Mouse (Mus musculus): Measurements from ENCODE around the gene Axin2.

The Axin2 gene

GRCm38 (mm10) chr11:108906590-108907254 is 13.4 kb upstream of the Axin2 start:
- no peak for DNase-seq

DNA sequence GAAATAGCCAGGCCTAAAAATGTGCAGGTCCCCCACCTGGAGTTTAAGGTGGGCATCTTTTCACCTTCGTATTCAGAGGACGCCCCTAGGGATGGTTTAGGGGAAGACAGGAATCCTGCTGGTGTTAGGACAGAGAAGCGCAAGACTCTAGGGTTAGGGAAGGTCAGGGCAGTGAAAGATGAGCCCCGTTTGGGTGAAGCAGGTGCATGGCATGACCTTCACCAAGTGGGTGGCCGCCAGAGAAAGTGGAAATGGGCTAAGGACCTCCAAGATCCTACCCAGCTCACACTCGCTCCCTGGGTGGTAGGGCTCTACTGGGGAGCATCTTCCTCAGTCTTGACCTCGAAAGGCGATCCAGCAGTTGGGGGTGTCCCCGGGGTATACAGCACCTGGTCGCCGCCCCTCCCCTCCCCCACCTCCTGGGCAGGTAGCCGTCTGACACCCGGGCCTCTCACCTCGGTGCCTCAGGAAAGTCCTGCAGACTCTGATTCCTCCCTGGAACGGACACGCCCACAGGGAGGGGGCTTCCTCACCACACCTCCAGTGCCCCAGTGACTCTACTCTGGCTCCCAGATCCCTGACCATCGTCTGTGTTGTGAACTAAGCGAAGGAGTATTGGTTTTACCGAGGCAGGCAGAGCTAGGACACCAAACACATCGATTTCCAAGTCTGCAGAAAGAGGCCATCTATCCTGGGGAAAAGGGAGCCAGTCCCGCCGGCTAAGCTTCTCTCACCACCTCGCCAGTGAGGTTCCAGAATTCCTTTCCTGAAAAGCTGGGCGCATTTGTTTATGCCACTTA is 10.6 kb upstream of the Axin2 start:
- no peak for DNase-seq

GRCm38 (mm10) chr11:108910328-108910886 is 9.7 kb upstream of the Axin2 start:
- no peak for DNase-seq

DNA sequence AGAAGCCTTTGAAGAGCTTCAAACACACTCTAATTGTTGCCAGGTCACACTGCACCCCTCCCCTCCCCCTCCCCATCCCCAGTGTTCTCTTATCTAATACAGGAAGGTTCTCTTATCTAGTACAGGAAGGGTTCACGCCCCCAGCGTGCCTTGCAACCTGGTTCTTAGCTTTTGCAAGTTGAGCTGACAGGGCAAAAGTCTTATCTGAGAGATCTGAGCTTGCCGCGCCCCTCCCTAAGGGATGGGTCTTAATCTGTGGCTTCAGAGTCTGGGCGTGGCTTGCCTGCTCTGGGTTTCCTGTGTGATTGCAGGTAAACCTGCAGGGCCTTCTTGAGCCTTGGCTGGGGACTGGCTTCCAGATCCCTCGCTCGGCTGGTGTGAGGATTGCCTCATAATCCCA is 9.2 kb upstream of the Axin2 start:
- no peak for DNase-seq

DNA sequence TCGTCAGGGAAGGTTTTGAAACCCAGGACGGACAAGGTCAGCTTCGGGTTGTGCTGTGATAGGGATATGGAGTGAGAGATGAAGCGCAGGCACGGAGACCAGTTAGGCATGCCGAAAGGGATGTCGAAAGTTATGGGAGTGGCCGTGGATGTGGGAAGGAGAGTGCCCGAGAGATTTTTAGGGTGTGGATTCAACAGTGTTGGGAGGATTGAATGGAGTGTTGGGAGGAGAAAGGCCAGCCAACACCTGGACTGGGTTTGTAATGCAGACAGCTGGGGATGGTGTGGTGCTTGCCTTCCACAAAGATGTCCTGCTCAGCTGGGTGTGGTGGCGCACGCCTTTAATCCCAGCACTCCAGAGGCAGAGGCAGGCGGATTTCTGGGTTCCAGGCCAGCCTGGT is 8.0 kb upstream of the Axin2 start:
- no peak for DNase-seq

DNA sequence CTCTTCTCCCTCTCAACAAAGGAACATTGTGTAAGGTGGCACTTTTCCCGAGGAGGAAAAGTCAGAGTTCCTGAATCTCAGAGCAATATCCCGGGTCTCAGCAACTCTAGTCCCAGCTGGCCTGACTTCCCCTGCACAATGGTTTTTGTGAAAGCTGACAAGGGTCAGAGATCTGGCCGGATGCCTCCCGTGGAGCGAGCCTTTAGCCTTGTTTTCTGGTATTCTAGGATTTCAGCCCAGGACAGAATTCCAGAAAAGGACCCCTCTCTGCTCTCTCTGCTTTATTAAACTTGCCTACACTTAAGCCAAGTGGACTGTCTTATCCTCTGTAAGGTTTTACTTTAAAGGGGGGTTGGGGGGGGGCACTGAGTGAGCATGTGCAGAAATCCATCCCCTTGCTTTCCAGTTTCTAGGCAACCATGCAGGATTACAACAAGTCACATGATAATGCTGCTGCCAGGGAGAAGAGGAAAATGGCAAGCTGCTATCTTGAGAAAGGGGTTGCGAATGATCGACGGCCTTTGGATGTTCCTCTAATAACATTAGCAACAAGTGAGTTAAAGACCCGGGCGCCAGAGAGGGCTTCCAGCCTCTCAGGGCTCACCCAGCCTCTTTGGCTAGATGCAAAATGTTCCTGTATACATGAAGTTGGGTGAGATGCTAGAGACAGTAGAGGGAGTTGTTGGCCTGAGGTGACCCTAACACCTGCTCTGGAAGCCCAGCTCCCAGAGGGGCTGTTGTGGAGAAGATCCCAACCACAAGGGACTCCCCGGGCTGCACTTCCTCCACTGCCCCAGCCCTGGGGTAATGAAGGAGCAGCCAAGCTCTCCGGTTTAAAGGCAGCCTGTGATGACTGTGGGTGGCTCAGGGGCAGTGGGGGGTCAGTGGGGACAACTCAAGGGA is 2.5 kb upstream of the Axin2 start:
- peak; percentile 72 for DNase-seq

GRCm38 (mm10) chr11:108920636-108921505 is 722 bp downstream of the Axin2 start:
- DNase-seq = peak; percentile 91

GRCm38 (mm10) chr11:108921506-108922455 is 1.6 kb downstream of the Axin2 start:
- peak; percentile 43 for DNase-seq

DNA sequence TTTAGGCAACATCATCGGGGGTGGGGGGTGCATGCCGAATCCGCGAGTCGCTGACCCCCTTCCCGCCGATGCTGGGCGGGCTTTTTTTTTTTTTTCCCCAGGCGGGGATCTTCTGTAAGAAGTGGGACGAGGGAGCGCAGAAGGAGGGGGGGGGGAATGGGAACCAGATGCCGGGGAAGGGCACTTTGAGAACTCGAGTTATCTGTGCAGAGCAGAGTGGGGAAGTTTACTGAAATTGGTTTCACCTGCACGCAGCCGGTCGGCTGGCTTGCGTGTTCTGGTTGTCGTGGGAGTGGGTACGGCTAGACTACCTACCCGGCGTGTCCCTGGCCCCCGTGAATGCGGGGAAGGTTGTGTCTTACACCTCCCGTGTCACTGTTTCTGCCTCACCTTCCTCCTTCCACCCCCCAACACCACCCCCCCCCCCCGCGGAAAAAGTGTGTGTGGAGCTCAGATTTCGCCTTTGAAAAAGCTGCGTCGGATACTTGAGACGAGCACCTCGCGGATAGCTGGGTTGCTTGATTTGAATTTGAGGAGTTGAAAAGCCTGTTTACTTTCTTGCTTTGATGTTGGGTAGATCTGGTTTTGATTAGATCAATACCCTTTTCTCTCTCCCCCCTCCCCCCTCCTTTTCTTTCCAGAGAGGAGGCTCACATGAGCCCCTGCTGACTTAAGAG is 2.5 kb downstream of the Axin2 start:
- no peak for DNase-seq

- no peak for DNase-seq
Observed at GRCm38 (mm10) chr11:108923188-108923575, 3.0 kb downstream of the Axin2 start.

GRCm38 (mm10) chr11:108923781-108924180 is 3.6 kb downstream of the Axin2 start:
- no peak for DNase-seq

DNA sequence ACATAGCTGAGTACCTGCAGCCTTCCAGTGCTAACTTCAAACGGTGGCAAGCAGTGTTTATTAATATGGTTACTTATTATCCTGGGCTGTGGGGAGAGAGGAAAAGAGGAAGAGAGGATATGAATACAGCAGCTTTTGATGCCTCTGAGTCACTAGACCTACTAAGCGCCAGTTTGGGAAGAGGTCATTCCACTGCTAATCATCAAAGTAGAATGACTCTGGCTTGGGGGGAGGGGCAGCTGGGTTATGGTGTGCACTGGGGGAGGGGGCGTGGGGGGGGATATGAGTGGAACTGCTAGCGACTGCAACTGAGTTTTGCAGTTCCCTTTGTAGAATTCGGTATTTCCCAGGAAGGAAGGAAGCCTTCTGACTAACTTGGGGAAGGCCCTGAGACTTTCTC is 4.2 kb downstream of the Axin2 start:
- no peak for DNase-seq

GRCm38 (mm10) chr11:108925202-108925601 is 5.1 kb downstream of the Axin2 start:
- peak; percentile 82 for DNase-seq

- DNase-seq = no peak
Observed at GRCm38 (mm10) chr11:108925826-108926225, 5.7 kb downstream of the Axin2 start.

- DNase-seq = no peak
Observed at GRCm38 (mm10) chr11:108926345-108927092, 6.4 kb downstream of the Axin2 start.

DNA sequence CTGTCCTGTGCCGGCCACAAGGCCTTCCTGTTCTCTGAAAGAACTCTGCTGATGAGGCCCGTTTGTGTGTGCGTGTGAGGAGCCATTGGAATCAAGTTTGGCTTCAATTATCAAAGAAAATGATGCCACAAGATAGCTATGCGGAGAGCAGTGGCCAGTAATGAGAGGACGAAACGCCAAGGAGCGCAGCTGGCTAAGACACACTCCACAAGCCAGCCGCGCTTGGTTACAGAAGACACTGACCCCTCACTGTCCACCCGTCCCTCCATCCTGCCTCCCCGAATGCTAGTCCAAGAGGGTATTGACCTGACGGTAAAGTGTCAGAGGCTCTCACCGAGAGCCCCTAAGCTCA is 6.9 kb downstream of the Axin2 start:
- DNase-seq = no peak

- DNase-seq = no peak
Observed at GRCm38 (mm10) chr11:108928096-108928495, 7.9 kb downstream of the Axin2 start.

GRCm38 (mm10) chr11:108928752-108929151 is 8.6 kb downstream of the Axin2 start:
- no peak for DNase-seq

- DNase-seq = no peak
Observed at GRCm38 (mm10) chr11:108929176-108929575, 9.0 kb downstream of the Axin2 start.

GRCm38 (mm10) chr11:108929700-108930099 is 9.6 kb downstream of the Axin2 start:
- DNase-seq = no peak
